Mouse (Mus musculus): Measurements from ENCODE around the gene Il23r.

Il23r gene

DNA sequence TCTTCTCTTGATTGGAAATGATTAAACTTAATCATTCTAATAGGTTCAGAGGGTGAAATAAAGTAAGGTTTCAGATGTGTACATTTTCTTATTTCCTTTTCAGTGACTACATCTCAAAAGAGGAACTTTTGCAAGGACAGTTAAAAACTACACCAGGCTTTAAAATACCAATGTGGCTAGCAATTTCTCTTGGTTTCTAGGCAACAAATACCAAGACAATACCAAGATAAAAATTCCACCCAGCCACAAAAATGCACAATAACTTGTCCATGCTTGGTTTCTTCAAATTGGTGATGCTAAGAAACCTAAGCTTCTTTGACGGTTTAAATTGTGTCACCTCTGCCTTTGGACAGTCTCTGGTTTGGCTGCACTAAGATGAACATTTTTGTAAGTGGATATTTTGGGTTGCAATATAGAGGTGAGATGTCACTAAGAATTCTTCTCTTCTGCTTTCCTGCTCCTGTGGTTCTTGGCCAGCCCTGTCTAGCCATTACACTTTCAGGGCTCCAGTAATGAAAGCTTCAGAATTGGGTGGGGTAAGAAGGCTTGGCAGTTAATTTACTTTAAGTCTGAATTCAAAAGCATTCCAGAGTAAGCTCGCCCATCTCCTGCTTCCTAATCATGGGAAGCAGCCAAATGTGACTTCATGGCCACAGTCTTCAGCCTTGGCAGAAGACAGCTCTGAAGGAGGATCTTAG lies 56.8 kb downstream of the Il23r start:
- DNase-seq (ENCODE audit: low spot score in 2 of 2) = no peak

DNA sequence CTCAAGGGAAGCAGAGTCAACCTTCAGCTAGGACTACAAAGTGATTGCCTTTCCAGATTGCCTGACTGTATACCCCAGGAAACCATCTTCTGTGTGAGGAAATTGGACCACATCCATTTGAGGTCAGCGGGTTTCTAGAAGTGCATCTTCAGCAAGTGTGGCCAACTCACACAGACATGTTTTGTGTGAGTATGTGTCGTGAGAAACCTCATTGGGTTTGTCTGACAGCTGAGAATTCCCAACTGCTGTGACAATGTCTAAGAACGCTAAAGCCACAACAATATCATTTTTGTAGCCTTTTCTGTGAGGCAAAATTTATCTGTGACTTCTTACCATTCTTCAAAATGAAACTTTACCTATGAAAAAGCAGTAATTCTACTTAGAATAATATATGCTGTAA lies 59.8 kb downstream of the Il23r start:
- DNase-seq (ENCODE audit: low spot score in 2 of 2) = no peak

DNA sequence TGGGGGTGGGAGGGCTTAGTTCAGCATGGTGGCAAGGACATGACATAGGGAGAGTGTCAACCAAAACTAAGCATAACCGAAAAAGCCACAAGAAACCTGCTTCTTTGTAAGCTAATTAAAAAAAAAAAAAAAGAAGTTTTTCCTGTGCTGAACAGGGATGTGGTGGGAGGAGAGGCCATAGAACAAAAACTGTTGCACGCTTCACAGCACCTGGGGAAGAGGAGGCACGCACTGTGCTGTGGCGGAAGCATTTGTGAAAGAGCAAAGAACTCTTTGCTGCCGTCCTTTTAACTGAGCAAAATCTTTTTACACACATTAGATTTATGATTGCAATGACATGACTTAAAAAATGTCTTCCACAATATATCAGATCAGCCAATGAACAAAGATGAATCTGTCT lies 69.9 kb downstream of the Il23r start:
- DNase-seq (ENCODE audit: low spot score in 2 of 2) = no peak

DNA sequence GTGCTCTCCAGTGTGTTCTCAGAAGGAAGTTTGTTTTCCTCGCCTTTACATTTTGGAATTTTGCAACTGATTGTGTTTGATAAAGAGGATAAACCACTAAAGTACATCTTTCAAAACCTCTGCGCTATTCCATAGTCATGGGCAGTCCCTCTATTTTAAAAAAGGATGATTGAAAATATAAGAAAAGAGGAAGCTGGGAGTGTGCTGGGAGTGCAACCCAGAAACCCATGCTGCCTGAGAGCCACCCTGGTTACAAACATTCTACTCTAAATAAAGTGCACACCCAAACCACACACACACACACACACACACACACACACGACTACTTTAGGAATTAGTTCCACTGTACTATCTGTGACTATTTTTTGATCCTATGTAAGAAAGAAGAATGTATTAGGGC lies 75.1 kb downstream of the Il23r start:
- no peak for DNase-seq (ENCODE audit: low spot score in 2 of 2)

DNA sequence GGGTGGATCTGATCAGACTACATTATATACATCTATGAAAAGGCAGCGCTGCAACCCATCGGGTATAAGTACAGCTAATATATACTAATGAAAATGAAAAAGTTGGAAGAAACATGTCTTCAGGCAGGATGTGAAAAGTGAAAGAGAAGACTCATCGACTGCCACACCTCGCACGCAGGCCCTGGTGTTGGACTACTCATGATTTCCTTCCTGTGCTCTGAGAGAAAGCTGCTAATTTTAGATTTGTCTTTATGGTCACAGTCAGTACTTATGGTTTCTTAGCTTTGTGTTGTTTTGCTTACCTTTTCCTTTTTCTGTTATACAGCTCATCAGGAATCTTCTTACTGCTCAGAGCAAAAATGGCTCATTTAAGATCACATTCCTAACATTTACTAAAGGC lies 76.4 kb downstream of the Il23r start:
- no peak for DNase-seq (ENCODE audit: low spot score in 2 of 2)

DNA sequence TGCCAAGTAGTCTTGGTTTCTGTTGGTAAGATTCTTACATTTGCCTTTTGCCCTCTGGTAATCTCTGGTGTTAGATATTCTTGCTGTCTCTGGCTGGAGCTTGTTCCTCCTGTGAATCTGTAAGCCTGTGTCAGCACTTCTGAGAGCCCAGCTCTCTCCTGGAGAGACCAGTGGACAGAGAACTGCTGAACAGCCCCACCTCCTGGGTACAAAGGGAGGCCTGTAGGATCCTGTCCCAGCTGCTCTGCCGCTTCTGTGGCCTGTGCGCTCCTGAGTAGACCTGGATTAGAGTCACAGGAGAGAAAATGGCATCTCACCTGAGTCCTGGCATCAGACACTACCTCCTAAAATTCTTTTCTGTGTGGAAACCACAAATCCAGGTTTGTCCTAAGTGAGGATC lies 78.3 kb downstream of the Il23r start:
- DNase-seq (ENCODE audit: low spot score in 2 of 2) = no peak

DNA sequence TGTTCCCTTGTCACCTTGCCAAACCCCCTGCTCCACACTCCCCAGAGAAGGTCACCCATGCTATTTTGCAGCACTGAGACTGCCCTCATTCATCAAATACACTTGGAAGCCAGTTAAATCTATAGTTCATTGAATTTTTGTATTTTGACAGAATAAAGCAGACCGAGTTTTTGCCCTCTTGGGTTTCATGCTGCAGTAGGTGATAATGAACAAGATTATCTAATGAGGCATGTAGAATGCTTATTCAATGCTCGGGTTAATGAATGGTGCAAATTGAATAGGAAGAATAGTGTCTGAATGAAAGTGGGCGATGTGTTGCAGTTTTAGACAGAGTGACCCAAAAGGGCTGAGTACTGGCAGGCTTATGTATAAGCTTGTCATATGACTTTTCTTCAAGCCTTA lies 86.4 kb downstream of the Il23r start:
- no peak for DNase-seq (ENCODE audit: low spot score in 2 of 2)

DNA sequence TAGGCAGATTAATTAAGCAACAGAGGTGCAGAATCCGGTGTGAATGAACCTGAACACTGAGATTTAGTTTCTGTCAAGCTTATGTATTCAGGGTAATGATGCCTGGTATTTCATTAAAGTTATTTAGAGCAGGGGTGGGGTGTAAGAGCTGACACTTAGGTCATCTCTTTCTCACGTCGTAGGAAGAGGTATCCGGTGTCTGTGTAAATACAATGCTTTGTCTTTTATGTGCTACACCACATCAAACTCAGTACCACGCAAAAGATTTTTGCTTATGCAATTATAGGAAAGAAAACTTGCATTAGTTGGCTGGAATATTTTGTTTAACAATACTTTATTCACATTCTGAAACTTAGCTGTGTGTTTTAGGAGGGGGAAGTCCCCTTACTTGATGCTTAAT lies 92.1 kb downstream of the Il23r start:
- DNase-seq (ENCODE audit: low spot score in 2 of 2) = no peak

DNA sequence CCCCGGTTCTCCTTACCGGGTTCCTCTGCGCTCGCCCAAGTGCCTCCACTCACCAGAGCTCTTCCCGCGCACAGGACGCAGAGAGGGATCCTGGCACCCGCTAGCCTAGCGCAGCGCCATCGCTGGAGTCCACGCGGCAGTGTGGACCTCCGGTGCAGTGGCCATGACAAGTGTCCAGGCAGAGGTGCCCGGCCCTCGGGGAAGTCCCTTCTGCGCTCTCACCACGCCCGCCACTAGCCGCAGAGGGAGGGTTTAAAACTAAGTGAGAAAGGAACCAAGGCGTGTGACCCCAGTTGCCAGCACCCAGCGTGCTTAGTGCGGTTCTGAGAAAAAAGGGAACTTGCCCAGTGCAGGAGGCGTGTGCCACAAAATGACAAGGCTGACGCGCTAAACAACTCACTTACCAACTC lies 115.7 kb downstream of the Il23r start, which contains the start of gene Il12rb2:
TSS of gene Il12rb2 (minus strand) at position 207 of the 410 bp plus-strand sequence.
- DNase-seq (ENCODE audit: low spot score in 2 of 2) = no peak
